Mouse (Mus musculus): ENCODE data around the gene Ttc12.

- TF ChIP-seq CTCF (conservative IDR thresholded peaks at IDR 0.05 in 1 of 2, IDR thresholded peaks at IDR 0.05 in 1 of 2; ENCODE audit: low read depth in 2 of 2, low read length in 2 of 2) = no peak
- no peak for TF ChIP-seq RAD21 (IDR thresholded peaks at IDR 0.05; ENCODE audit: low read depth, low read length)
- TF ChIP-seq MAFK (IDR thresholded peaks at IDR 0.05; ENCODE audit: insufficient replicate concordance, low read length) = no peak
- TF ChIP-seq MAZ (IDR thresholded peaks at IDR 0.05; ENCODE audit: low read depth, low read length) = no peak
- TF ChIP-seq SIN3A (IDR thresholded peaks at IDR 0.05; ENCODE audit: low read length) = no peak
These were observed 28.3 kb upstream of the Ttc12 start for GRCm38 (mm10) chr9:49514306-49514705.
